Mouse (Mus musculus) forebrain, embryonic 15.5 days (tissue): Measurements from ENCODE around the gene Vwc2l. TPM values are rescaled to one million over a fixed set of nuclear protein-coding genes. Genes with fewer than 3 reads are reported as not detected.

ENCODE experiments used
- ATAC-seq: fragments of 200-750 bp; cut with Nextera tagmentation; replicated peaks from 2 replicates; pipeline ENCODE4 v1.8.0; 2017; ENCODE audit warnings: mild to moderate bottlenecking, moderate TSS enrichment, moderate library complexity
- H3K27ac ChIP-seq: fragments of 300-500 bp; sonication (generic); replicated peaks from 2 replicates; pipeline ENCODE4 v1.5.1; 2015; ENCODE audit warnings: mild to moderate bottlenecking, inconsistent platforms
- H3K27me3 ChIP-seq: fragments of 300-500 bp; sonication (generic); 2 replicates; pipeline ENCODE4 v1.6.1; 2015; ENCODE audit warnings: inconsistent platforms
- H3K36me3 ChIP-seq: fragments of 300-500 bp; sonication (generic); 2 replicates; pipeline ENCODE4 v1.6.1; 2015; ENCODE audit warnings: mild to moderate bottlenecking, inconsistent platforms
- H3K4me1 ChIP-seq: fragments of 300-500 bp; sonication (generic); 2 replicates; pipeline ENCODE4 v1.6.1; 2015; ENCODE audit warnings: inconsistent platforms
- H3K4me2 ChIP-seq: fragments of 300-500 bp; sonication (generic); replicated peaks from 2 replicates; pipeline ENCODE4 v1.6.1; 2015; ENCODE audit warnings: mild to moderate bottlenecking, inconsistent platforms
- H3K4me3 ChIP-seq: fragments of 300-500 bp; sonication (generic); 2 replicates; pipeline ENCODE4 v1.5.1; 2015; ENCODE audit warnings: mild to moderate bottlenecking, inconsistent platforms
- H3K9ac ChIP-seq: fragments of 300-500 bp; sonication (generic); replicated peaks from 2 replicates; pipeline ENCODE4 v1.6.1; 2015; ENCODE audit warnings: mild to moderate bottlenecking, inconsistent platforms
- H3K9me3 ChIP-seq: fragments of 300-500 bp; sonication (generic); 2 replicates; pipeline ENCODE4 v1.6.1; 2016; ENCODE audit warnings: inconsistent platforms
- WGBS: fragments of 180-500 bp; shearing (Covaris S2); methylation state at CpG from one replicate; pipeline ENCODE4 v1.1.7; 2015; ENCODE audit warnings: mixed read lengths; 5-methylcytosine and 5-hydroxymethylcytosine counted together
- polyA plus RNA-seq: library from polyadenylated mRNA; unstranded; fragments of >200 nt; fragmentation: Nextera tagmentation; extraction: Ambion mirVana; gene quantifications from 2 replicates; pipeline ENCODE4 v1.2.1, GENCODE M21; 2015

Vwc2l gene
- polyA plus RNA-seq, 1 experiment from 2014 or later: 3.5 TPM

GRCm38 (mm10) chr1:70918173-70919036, 192.9 kb downstream of the Vwc2l start:
- Histone ChIP-seq H3K4me2 (no peak overlapping the region), H3K27me3 (no peaks in the 10 kb centered on the region), H3K36me3 (no peaks in the 10 kb centered on the region), H3K27ac (no peak overlapping the region), H3K9ac (no peak overlapping the region), H3K4me3 (no peak overlapping the region), H3K9me3 (no peaks in the 10 kb centered on the region), H3K4me1 (no peaks in the 10 kb centered on the region)
- ATAC-seq: no peak
- 87% methylated on average over 2 of the region's 2 CpGs for WGBS

- Histone ChIP-seq H3K9me3 (no peaks in the 10 kb centered on the region), H3K4me2 (no peak overlapping the region), H3K9ac (no peak overlapping the region), H3K4me1 (no peaks in the 10 kb centered on the region), H3K27ac (no peak overlapping the region), H3K4me3 (no peak overlapping the region), H3K27me3 (no peaks in the 10 kb centered on the region), H3K36me3 (no peaks in the 10 kb centered on the region)
- no peak for ATAC-seq
- WGBS: 80% methylated on average over 4 of the region's 4 CpGs
Observed at GRCm38 (mm10) chr1:70933016-70933415, 207.5 kb downstream of the Vwc2l start.
